Mouse (Mus musculus) CD4-positive, CD25-positive, alpha-beta regulatory T cell, adult 2 months (primary cell): ENCODE measurements around the gene Psmd9.
A peak's percentile ranks its signal among the peaks of the same experiment; 100 is the strongest.

Experiments used
- DNase-seq: peaks from one replicate; pipeline ENCODE4 v3.0.0-alpha.2; 2012; ENCODE audit warnings: low read depth, low spot score

Gene Psmd9

GRCm38 (mm10) chr5:123169284-123169683 is at the start of gene Psmd9:
Psmd9 (plus strand) TSS chr5:123169413.
- DNase-seq, result no peak

- no peak for DNase-seq
Observed at GRCm38 (mm10) chr5:123120624-123121215, 48.5 kb upstream of the Psmd9 start.

GRCm38 (mm10) chr5:123122181-123122580 is 47.0 kb upstream of the Psmd9 start:
- DNase-seq, result peak; percentile 74

- DNase-seq, result no peak
Observed at GRCm38 (mm10) chr5:123125105-123125504, 44.1 kb upstream of the Psmd9 start.

GRCm38 (mm10) chr5:123125638-123126406 is 43.4 kb upstream of the Psmd9 start:
- DNase-seq, result peak; percentile 83

GRCm38 (mm10) chr5:123127031-123127430 is 42.2 kb upstream of the Psmd9 start:
- DNase-seq, result peak; percentile 43

GRCm38 (mm10) chr5:123128426-123129169 is 40.6 kb upstream of the Psmd9 start:
- peak; percentile 94 for DNase-seq

GRCm38 (mm10) chr5:123129170-123129757 is 39.9 kb upstream of the Psmd9 start:
- no peak for DNase-seq

GRCm38 (mm10) chr5:123130030-123130813 is 39.0 kb upstream of the Psmd9 start:
- no peak for DNase-seq

GRCm38 (mm10) chr5:123130814-123131148 is 38.4 kb upstream of the Psmd9 start:
- DNase-seq, result peak; percentile 62

- DNase-seq, result peak; percentile 95
Observed at GRCm38 (mm10) chr5:123132308-123133071, 36.7 kb upstream of the Psmd9 start, which contains the start of gene Rhof. Rhof (minus strand) TSS chr5:123132692.

GRCm38 (mm10) chr5:123133083-123133783 is 36.0 kb upstream of the Psmd9 start:
- DNase-seq, result peak; percentile 94

GRCm38 (mm10) chr5:123133784-123134143 is 35.4 kb upstream of the Psmd9 start:
- DNase-seq, result peak; percentile 71

GRCm38 (mm10) chr5:123134186-123134874 is 34.9 kb upstream of the Psmd9 start:
- no peak for DNase-seq

- DNase-seq, result no peak
Observed at GRCm38 (mm10) chr5:123134875-123135382, 34.3 kb upstream of the Psmd9 start.

GRCm38 (mm10) chr5:123135471-123136360 is 33.5 kb upstream of the Psmd9 start:
- DNase-seq, result no peak

- peak; percentile 67 for DNase-seq
Observed at GRCm38 (mm10) chr5:123136361-123137043, 32.7 kb upstream of the Psmd9 start.
